Mouse (Mus musculus) embryonic facial prominence, embryonic 11.5 days (tissue): ENCODE data around the gene Jmjd8. TPM values are rescaled to one million over a fixed set of nuclear protein-coding genes. Genes with fewer than 3 reads are reported as not detected.
A peak's percentile ranks its signal among the peaks of the same experiment; 100 is the strongest.

Experiments used
- ATAC-seq: fragments of 200-750 bp; cut with Nextera tagmentation; replicated peaks from 2 replicates; pipeline ENCODE4 v1.8.0; 2017; ENCODE audit warnings: low read depth; ENCODE audit not compliant: insufficient number of reproducible peaks, low FRiP score, low TSS enrichment
- DNase-seq: peaks from one replicate; pipeline ENCODE4 v3.0.0-alpha.2; 2015; ENCODE audit warnings: low spot score
- H3K27ac ChIP-seq: fragments of 300-500 bp; sonication (generic); replicated peaks from 2 replicates; pipeline ENCODE4 v1.5.1; 2014; ENCODE audit warnings: mild to moderate bottlenecking, low read depth, low read length, control low read depth
- H3K27me3 ChIP-seq: fragments of 300-500 bp; sonication (generic); 2 replicates; pipeline ENCODE4 v1.6.1; 2014; ENCODE audit warnings: mild to moderate bottlenecking, low read length, moderate library complexity, mixed read lengths; ENCODE audit not compliant: control insufficient read depth, insufficient read depth
- H3K36me3 ChIP-seq: fragments of 300-500 bp; sonication (generic); replicated peaks from 2 replicates; pipeline ENCODE4 v1.6.1; 2014; ENCODE audit warnings: low read depth, mild to moderate bottlenecking, low read length, moderate library complexity, mixed read lengths; ENCODE audit not compliant: control insufficient read depth, insufficient read depth
- H3K4me1 ChIP-seq: fragments of 300-500 bp; sonication (generic); 2 replicates; pipeline ENCODE4 v1.6.1; 2014; ENCODE audit warnings: low read length, mixed read lengths; ENCODE audit not compliant: control insufficient read depth, insufficient read depth
- H3K4me2 ChIP-seq: fragments of 300-500 bp; sonication (generic); 2 replicates; pipeline ENCODE4 v1.6.1; 2014; ENCODE audit warnings: low read depth, mild to moderate bottlenecking, control low read depth, low read length, moderate library complexity
- H3K4me3 ChIP-seq: fragments of 300-500 bp; sonication (generic); 2 replicates; pipeline ENCODE4 v1.5.1; 2014; ENCODE audit warnings: low read depth, low read length, control low read depth
- H3K9ac ChIP-seq: fragments of 300-500 bp; sonication (generic); replicated peaks from 2 replicates; pipeline ENCODE4 v1.6.1; 2014; ENCODE audit warnings: mild to moderate bottlenecking, control low read depth, low read length
- H3K9me3 ChIP-seq: fragments of 300-500 bp; sonication (generic); replicated peaks from 2 replicates; pipeline ENCODE4 v1.6.1; 2016; ENCODE audit warnings: mild to moderate bottlenecking, low read length, inconsistent platforms, mixed read lengths; ENCODE audit not compliant: control insufficient read depth
- WGBS: fragments of 180-500 bp; shearing (Covaris S2); extraction: QIAGEN DNeasy Blood & Tissue Kit; methylation state at CpG from one replicate; pipeline ENCODE4 v1.1.7; 2014; 5-methylcytosine and 5-hydroxymethylcytosine counted together
- polyA plus RNA-seq: library from polyadenylated mRNA; unstranded; fragments of >200 nt; fragmentation: Nextera tagmentation; extraction: Ambion mirVana; gene quantifications from 2 replicates; pipeline ENCODE4 v1.2.1, GENCODE M21; 2014

Jmjd8 gene
- polyA plus RNA-seq, 1 experiment from 2014 or later = 42.0 TPM

GRCm38 (mm10) chr17:25791320-25791842, 37.3 kb upstream of the Jmjd8 start:
- WGBS = 27% methylated on average over 19 of the region's 19 CpGs
- H3K4me3 ChIP-seq = peak overlapping the region; percentile 67
- peaks cover 7% of the 10 kb centered on the region for H3K4me1 ChIP-seq
- DNase-seq = no peak
- 0 out of 2 replicates have a peak, but pooled peaks have one; percentile 3 for ATAC-seq
- H3K36me3 ChIP-seq = no peaks in the 10 kb centered on the region; the same call in 1 of the 2 replicates
- H3K9ac ChIP-seq = peak overlapping the region; percentile 83
- peak overlapping the region; percentile 90 for H3K27ac ChIP-seq
- H3K9me3 ChIP-seq = no peaks in the 10 kb centered on the region
- peak overlapping the region; percentile 87 for H3K4me2 ChIP-seq
- H3K27me3 ChIP-seq = no peaks in the 10 kb centered on the region

- Histone ChIP-seq H3K9ac (peak overlapping the region; percentile 83), H3K27ac (peak overlapping the region; percentile 90), H3K4me1 (peaks cover 7% of the 10 kb centered on the region), H3K36me3 (no peaks in the 10 kb centered on the region; the same call in 1 of the 2 replicates), H3K4me2 (peak overlapping the region; percentile 87), H3K27me3 (no peaks in the 10 kb centered on the region), H3K4me3 (peak overlapping the region; percentile 67), H3K9me3 (no peaks in the 10 kb centered on the region)
- ATAC-seq = peak; percentile 25
- peak; percentile 88 for DNase-seq
- under 1% methylated on average over 45 of the region's 45 CpGs for WGBS
Measured at GRCm38 (mm10) chr17:25791843-25792527, 36.7 kb upstream of the Jmjd8 start.

- Histone ChIP-seq H3K4me2 (peak within 1 kb of the TSS; percentile 87), H3K9ac (peak within 1 kb of the TSS; percentile 83), H3K27me3 (no peaks in the 10 kb centered on the region), H3K4me1 (peaks cover 7% of the 10 kb centered on the region), H3K4me3 (peak within 1 kb of the TSS; percentile 67), H3K27ac (peak within 1 kb of the TSS; percentile 90), H3K36me3 (no peaks in the 10 kb centered on the region; the same call in 1 of the 2 replicates), H3K9me3 (no peaks in the 10 kb centered on the region)
- 1% methylated on average over 13 of the region's 14 CpGs for WGBS
- DNase-seq (peak; percentile 79), ATAC-seq (peak; percentile 21)
Measured at GRCm38 (mm10) chr17:25792615-25793014, 36.1 kb upstream of the Jmjd8 start, which contains the start of gene Fam173a. Gene Fam173a (minus strand): TSS chr17:25792901.

GRCm38 (mm10) chr17:25794197-25794596, 34.5 kb upstream of the Jmjd8 start:
- Histone ChIP-seq H3K27me3 (no peaks in the 10 kb centered on the region), H3K9ac (peak overlapping the region; percentile 2; the same call in 1 of the 2 replicates), H3K9me3 (no peaks in the 10 kb centered on the region), H3K36me3 (no peaks in the 10 kb centered on the region), H3K4me1 (peaks cover 7% of the 10 kb centered on the region), H3K4me2 (no peak overlapping the region), H3K27ac (no peak overlapping the region), H3K4me3 (peak overlapping the region; percentile 80; the same call in 1 of the 2 replicates)
- DNase-seq (peak; percentile 22), ATAC-seq (no peak)
- WGBS = 44% methylated on average over 13 of the region's 13 CpGs

GRCm38 (mm10) chr17:25794998-25795397, 33.7 kb upstream of the Jmjd8 start:
- no peak for DNase-seq
- peaks cover 7% of the 10 kb centered on the region for H3K4me1 ChIP-seq

GRCm38 (mm10) chr17:25795609-25796092, 33.0 kb upstream of the Jmjd8 start, which contains the start of gene AC134908.4:
Gene AC134908.4 (minus strand): TSS chr17:25795659.
- Histone ChIP-seq H3K9ac (peak within 1 kb of the TSS; percentile 81), H3K4me1 (peaks cover 7% of the 10 kb centered on the region), H3K36me3 (no peaks in the 10 kb centered on the region), H3K27ac (peak within 1 kb of the TSS; percentile 68), H3K27me3 (no peaks in the 10 kb centered on the region), H3K9me3 (no peaks in the 10 kb centered on the region), H3K4me3 (peak within 1 kb of the TSS; percentile 80), H3K4me2 (peak within 1 kb of the TSS; percentile 97)
- ATAC-seq (0 out of 2 replicates have a peak, but pooled peaks have one; percentile 24), DNase-seq (peak; percentile 65)
- WGBS = 3% methylated on average over 6 of the region's 6 CpGs

More at GRCm38 (mm10) chr17:25794998-25795397, 33.7 kb upstream of the Jmjd8 start:
- WGBS = 70% methylated on average over 17 of the region's 17 CpGs
- Histone ChIP-seq H3K9me3 (no peaks in the 10 kb centered on the region), H3K27ac (peak overlapping the region; percentile 30; the same call in 1 of the 2 replicates), H3K4me2 (peak overlapping the region; percentile 97), H3K4me3 (peak overlapping the region; percentile 80), H3K27me3 (no peaks in the 10 kb centered on the region), H3K36me3 (no peaks in the 10 kb centered on the region), H3K9ac (peak overlapping the region; percentile 81)
- ATAC-seq = no peak

GRCm38 (mm10) chr17:25796211-25796771, 32.4 kb upstream of the Jmjd8 start:
- H3K4me3 ChIP-seq = peak overlapping the region; percentile 80
- under 1% methylated on average over 36 of the region's 37 CpGs for WGBS
- H3K27me3 ChIP-seq = no peaks in the 10 kb centered on the region
- ATAC-seq = no peak; the same call in 1 of the 2 replicates
- peak overlapping the region; percentile 81 for H3K9ac ChIP-seq
- peaks cover 7% of the 10 kb centered on the region for H3K4me1 ChIP-seq
- H3K9me3 ChIP-seq = no peaks in the 10 kb centered on the region
- no peaks in the 10 kb centered on the region for H3K36me3 ChIP-seq
- DNase-seq = no peak
- H3K4me2 ChIP-seq = peak overlapping the region; percentile 97
- H3K27ac ChIP-seq = peak overlapping the region; percentile 68
